Mouse (Mus musculus): ENCODE results near the gene Olfr288.

GRCm38 (mm10) chr15:98209676-98210075, 14.3 kb upstream of the Olfr288 start:
- no peak for TF ChIP-seq CTCF (conservative IDR thresholded peaks at IDR 0.05; ENCODE audit: insufficient read depth, insufficient read length, low read depth, low read length)
- TF ChIP-seq POLR2A (IDR thresholded peaks at IDR 0.05; ENCODE audit: low read depth, low read length) = no peak
